Mouse (Mus musculus) hindbrain, embryonic 11.5 days (tissue): ENCODE measurements at regions not wholly inside any gene's neighbourhood (a gene's known extent, or its start where the extent isn't known, plus 50 kb on each side); places are given as distances from the start of the nearest gene placed in this dataset.

Experiments
- ATAC-seq: fragments of 200-750 bp; cut with Nextera tagmentation; 2 replicates; pipeline ENCODE4 v1.8.0; 2017; ENCODE audit warnings: mild to moderate bottlenecking, moderate TSS enrichment, moderate library complexity; ENCODE audit not compliant: low FRiP score
- DNase-seq: peaks from one replicate; pipeline ENCODE4 v3.0.0-alpha.2; 2015; ENCODE audit warnings: low spot score
- H3K27ac ChIP-seq: fragments of 300-500 bp; sonication (generic); 2 replicates; pipeline ENCODE4 v1.5.1; 2014; ENCODE audit warnings: mild to moderate bottlenecking, low read depth, low read length
- H3K27me3 ChIP-seq: fragments of 300-500 bp; sonication (generic); 2 replicates; pipeline ENCODE4 v1.6.1; 2014; ENCODE audit warnings: mild to moderate bottlenecking, low read length, moderate library complexity, mixed read lengths; ENCODE audit not compliant: control insufficient read depth, insufficient read depth
- H3K36me3 ChIP-seq: fragments of 300-500 bp; sonication (generic); 2 replicates; pipeline ENCODE4 v1.6.1; 2014; ENCODE audit warnings: mild to moderate bottlenecking, low read length, moderate library complexity, mixed read lengths; ENCODE audit not compliant: control insufficient read depth, insufficient read depth
- H3K4me1 ChIP-seq: fragments of 300-500 bp; sonication (generic); replicated peaks from 2 replicates; pipeline ENCODE4 v1.6.1; 2014; ENCODE audit warnings: low read length, mixed read lengths; ENCODE audit not compliant: control insufficient read depth, insufficient read depth
- H3K4me2 ChIP-seq: fragments of 300-500 bp; sonication (generic); replicated peaks from 2 replicates; pipeline ENCODE4 v1.6.1; 2014; ENCODE audit warnings: mild to moderate bottlenecking, low read depth, low read length
- H3K4me3 ChIP-seq: fragments of 300-500 bp; sonication (generic); 2 replicates; pipeline ENCODE4 v1.5.1; 2014; ENCODE audit warnings: low read depth, low read length
- H3K9ac ChIP-seq: fragments of 300-500 bp; sonication (generic); 2 replicates; pipeline ENCODE4 v1.6.1; 2014; ENCODE audit warnings: low read depth, low read length
- H3K9me3 ChIP-seq: fragments of 300-500 bp; sonication (generic); 2 replicates; pipeline ENCODE4 v1.6.1; 2016; ENCODE audit warnings: low read length; ENCODE audit not compliant: control insufficient read depth
- WGBS: fragments of 180-500 bp; shearing (Covaris S2); extraction: QIAGEN DNeasy Blood & Tissue Kit; methylation state at CpG from one replicate; pipeline ENCODE4 v1.1.7; 2014; 5-methylcytosine and 5-hydroxymethylcytosine counted together

- ATAC-seq (no peak), DNase-seq (no peak)
- H3K9me3 ChIP-seq, result no peaks in the 10 kb centered on the region
- no peak overlapping the region for H3K9ac ChIP-seq
- no peaks in the 10 kb centered on the region for H3K36me3 ChIP-seq
- WGBS, result 74% methylated on average over 4 of the region's 4 CpGs
- H3K4me3 ChIP-seq, result no peak overlapping the region
- no peaks in the 10 kb centered on the region for H3K4me1 ChIP-seq
- no peak overlapping the region for H3K27ac ChIP-seq
- H3K27me3 ChIP-seq, result no peaks in the 10 kb centered on the region
- no peak overlapping the region for H3K4me2 ChIP-seq
Measured at GRCm38 (mm10) chr10:99910011-99910723, 105.3 kb upstream of the Kitl start.

DNA sequence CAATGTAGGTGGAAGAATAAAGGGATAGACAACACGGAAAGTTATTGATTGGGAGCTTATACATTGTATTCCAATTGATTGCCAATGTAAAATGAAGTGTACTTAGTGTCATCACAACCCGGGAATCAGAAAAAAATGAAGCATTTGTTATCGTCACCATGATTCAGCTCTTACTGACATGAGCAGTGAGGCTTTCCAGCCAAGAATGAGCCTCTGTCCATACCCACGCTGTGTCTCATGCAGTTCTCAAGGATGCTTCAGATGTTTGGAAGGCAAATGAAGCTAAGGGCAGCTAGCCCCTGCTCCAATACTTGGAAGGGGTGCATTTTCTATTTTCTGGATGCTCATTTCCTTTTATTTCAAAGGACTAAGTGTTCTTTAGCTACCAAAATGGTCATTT, 107.4 kb upstream of the Kitl start:
- ATAC-seq (no peak), DNase-seq (peak; percentile 4)

GRCm38 (mm10) chr10:99906778-99907435, 108.5 kb upstream of the Kitl start:
- H3K4me2 ChIP-seq, result no peak overlapping the region
- DNase-seq (no peak), ATAC-seq (no peak)
- H3K27me3 ChIP-seq, result no peaks in the 10 kb centered on the region
- no peak overlapping the region for H3K9ac ChIP-seq
- no peak overlapping the region for H3K27ac ChIP-seq
- H3K4me1 ChIP-seq, result no peaks in the 10 kb centered on the region
- H3K4me3 ChIP-seq, result no peak overlapping the region
- no peaks in the 10 kb centered on the region for H3K9me3 ChIP-seq
- 84% methylated on average over 6 of the region's 6 CpGs for WGBS
- no peaks in the 10 kb centered on the region for H3K36me3 ChIP-seq

More for the DNA sequence above, 107.4 kb upstream of the Kitl start:
- no peak overlapping the region for H3K4me3 ChIP-seq
- no peak overlapping the region for H3K4me2 ChIP-seq
- no peaks in the 10 kb centered on the region for H3K27me3 ChIP-seq
- H3K9me3 ChIP-seq, result no peaks in the 10 kb centered on the region
- H3K9ac ChIP-seq, result no peak overlapping the region
- H3K36me3 ChIP-seq, result no peaks in the 10 kb centered on the region
- H3K27ac ChIP-seq, result no peak overlapping the region
- 54% methylated on average over 4 of the region's 4 CpGs for WGBS
- no peaks in the 10 kb centered on the region for H3K4me1 ChIP-seq

DNA sequence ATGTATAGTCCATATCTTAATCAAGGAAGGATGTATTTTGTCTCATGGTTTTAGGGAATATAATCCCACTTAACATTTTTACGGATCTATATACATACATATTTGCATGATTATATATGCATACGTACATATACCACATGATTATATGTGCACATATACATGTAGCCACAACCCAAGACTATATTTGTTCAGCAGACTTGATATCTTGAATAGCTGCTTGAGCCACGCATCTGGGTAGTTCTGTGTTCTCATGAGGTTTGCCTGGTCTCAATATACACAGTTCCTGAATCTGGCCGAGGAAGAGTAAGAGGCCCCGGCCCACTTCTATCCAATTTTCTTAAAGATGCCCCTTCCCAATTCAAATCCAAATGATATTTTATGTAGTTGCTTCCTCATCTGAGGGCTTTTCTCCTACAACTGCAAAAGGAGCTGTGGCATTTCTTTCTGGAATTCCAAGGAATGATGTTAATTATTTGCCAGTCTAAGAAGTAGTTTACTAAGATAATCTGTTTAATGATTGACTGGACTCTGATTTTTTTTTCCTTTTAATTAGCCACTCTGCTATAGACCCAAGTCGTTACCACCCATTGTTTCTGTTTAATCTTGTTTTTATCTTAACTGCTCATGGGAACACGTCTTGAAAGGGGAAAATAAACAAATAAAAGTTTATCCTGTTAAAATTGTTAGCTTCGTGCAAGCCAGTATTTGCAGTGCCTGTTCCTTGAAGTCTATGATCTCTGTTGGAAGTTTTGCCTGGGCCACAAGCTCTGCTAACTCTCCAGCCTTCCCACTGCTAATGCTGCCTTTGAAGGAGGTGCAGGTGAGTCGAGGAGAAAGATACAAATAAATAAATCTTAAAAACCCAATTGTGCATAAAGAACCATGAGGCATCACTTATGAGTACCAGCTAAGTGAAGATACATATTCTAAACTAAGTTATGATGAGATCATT, 112.9 kb upstream of the Kitl start:
- no peak overlapping the region for H3K4me3 ChIP-seq
- no peak for ATAC-seq
- whole genome bisulfite sequencing, result 71% methylated on average over 9 of the region's 9 CpGs
- no peaks in the 10 kb centered on the region for H3K27me3 ChIP-seq
- H3K4me1 ChIP-seq, result no peaks in the 10 kb centered on the region
- H3K9me3 ChIP-seq, result no peaks in the 10 kb centered on the region
- DNase-seq, result no peak
- H3K9ac ChIP-seq, result no peak overlapping the region
- no peaks in the 10 kb centered on the region for H3K36me3 ChIP-seq
- no peak overlapping the region for H3K27ac ChIP-seq
- no peak overlapping the region for H3K4me2 ChIP-seq

DNA sequence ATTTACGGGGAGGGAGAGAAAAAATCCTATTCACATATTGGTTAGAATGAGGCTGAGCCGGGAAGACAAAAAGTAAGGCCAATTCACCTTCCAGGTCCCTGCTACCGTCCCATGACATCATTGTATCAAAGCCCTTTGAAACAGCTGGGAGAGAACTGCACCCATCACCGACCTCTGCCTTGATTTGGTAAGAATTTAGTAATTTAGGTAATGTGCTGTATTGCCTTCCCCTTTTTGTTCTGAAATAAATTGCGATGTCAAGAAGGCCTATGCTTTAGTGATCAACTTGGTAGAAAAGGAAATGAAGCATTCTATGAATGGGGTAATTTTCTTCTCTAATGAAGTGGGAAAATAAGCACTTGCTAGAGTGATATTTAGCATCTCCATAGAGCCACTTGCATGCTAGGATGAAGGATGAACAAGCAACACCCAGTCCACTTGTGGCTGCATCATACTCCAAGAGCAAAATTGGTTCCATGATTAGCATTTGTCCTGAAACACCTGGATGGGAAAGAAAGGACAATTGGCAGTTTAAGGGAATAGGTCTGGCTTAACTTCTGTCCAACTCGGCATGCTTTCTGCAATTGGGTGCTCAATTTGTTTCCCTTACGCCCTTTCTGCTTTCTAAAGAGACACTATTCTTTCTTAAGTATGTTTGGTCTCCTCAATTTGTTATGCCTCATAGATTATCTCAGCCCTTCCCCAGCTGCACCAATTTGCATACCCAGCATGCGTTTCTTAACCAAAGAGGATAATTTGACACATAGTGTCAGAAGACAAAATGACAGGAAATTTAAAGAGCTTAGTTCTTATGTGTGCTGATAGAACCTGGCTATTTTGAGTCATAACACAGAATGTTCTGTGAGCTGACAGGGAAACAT, 114.2 kb upstream of the Kitl start:
- ATAC-seq, result no peak

GRCm38 (mm10) chr10:99893999-99894398, 121.4 kb upstream of the Kitl start:
- Histone ChIP-seq H3K27me3 (no peaks in the 10 kb centered on the region), H3K9ac (no peak overlapping the region), H3K9me3 (no peaks in the 10 kb centered on the region), H3K4me1 (no peaks in the 10 kb centered on the region), H3K4me2 (no peak overlapping the region), H3K4me3 (no peak overlapping the region), H3K27ac (no peak overlapping the region), H3K36me3 (no peaks in the 10 kb centered on the region)
- DNase-seq, result no peak
- WGBS, result 48% methylated on average over 3 of the region's 3 CpGs
- no peak for ATAC-seq

More for the DNA sequence above, 114.2 kb upstream of the Kitl start:
- Histone ChIP-seq H3K9ac (no peak overlapping the region), H3K4me2 (no peak overlapping the region), H3K4me1 (no peaks in the 10 kb centered on the region), H3K36me3 (no peaks in the 10 kb centered on the region), H3K9me3 (no peaks in the 10 kb centered on the region), H3K4me3 (no peak overlapping the region), H3K27me3 (no peaks in the 10 kb centered on the region), H3K27ac (no peak overlapping the region)
- no peak for DNase-seq
- 71% methylated on average over 8 of the region's 8 CpGs for WGBS

- no peak overlapping the region for H3K9ac ChIP-seq
- no peaks in the 10 kb centered on the region for H3K27me3 ChIP-seq
- no peak overlapping the region for H3K27ac ChIP-seq
- DNase-seq (no peak), ATAC-seq (no peak)
- no peaks in the 10 kb centered on the region for H3K4me1 ChIP-seq
- no peaks in the 10 kb centered on the region for H3K36me3 ChIP-seq
- H3K4me3 ChIP-seq, result no peak overlapping the region
- 94% methylated on average over 3 of the region's 3 CpGs for WGBS
- no peak overlapping the region for H3K4me2 ChIP-seq
- H3K9me3 ChIP-seq, result no peaks in the 10 kb centered on the region
Measured at GRCm38 (mm10) chr10:99891899-99892298, 123.5 kb upstream of the Kitl start.

DNA sequence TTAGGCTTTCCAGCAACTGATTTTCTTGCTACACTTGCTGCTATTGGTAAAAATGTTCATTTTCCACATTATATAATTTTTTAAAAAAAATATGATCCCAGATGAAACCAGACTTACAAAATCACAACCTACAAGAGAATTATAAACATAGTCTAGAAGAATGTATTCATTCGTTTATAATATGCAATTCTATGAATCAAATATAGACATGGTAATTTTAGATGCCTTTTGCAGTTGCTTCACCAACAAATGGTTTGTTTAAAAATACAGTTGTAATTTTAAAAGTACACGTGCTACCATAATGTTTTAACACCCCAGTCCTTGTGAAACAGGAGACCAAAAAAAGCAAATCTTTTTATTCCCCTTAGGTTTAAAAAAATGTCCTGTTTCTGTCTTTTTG, 122.4 kb upstream of the Csl start:
- Histone ChIP-seq H3K4me2 (no peak overlapping the region), H3K9ac (no peak overlapping the region), H3K27ac (no peak overlapping the region), H3K27me3 (no peaks in the 10 kb centered on the region), H3K4me3 (no peak overlapping the region), H3K9me3 (no peaks in the 10 kb centered on the region), H3K36me3 (no peaks in the 10 kb centered on the region), H3K4me1 (no peaks in the 10 kb centered on the region)
- DNase-seq (no peak), ATAC-seq (no peak)
- 88% methylated on average over 2 of the region's 2 CpGs for WGBS
